Mouse (Mus musculus) spleen, postnatal 14 days (tissue): ENCODE measurements at regions not wholly inside any gene's neighbourhood (a gene's known extent, or its start where the extent isn't known, plus 50 kb on each side); places are given as distances from the start of the nearest gene placed in this dataset.
"Not testable (repeated sequence)": the region's sequence is repeated elsewhere in the genome, so short reads cannot be mapped to it uniquely, and the experiment has no call there.

ENCODE experiments used
- DNase-seq, 2 experiments: peaks; one replicate each; pipeline ENCODE4 v3.0.0; 2021 to 2022; ENCODE audit warnings: low spot score in 2 of 2

- not testable (repeated sequence) for DNase-seq
These were observed 74.2 kb upstream of the Cdh13 start for GRCm38 (mm10) chr8:118209301-118209700.

- no peak for DNase-seq
These were observed 92.7 kb upstream of the Cdh13 start for GRCm38 (mm10) chr8:118190866-118191265.

- no peak for DNase-seq
These were observed 94.3 kb upstream of the Cdh13 start for GRCm38 (mm10) chr8:118189226-118189625.

- no peak for DNase-seq
These were observed 114.5 kb upstream of the Cdh13 start for GRCm38 (mm10) chr8:118169001-118169413.

- DNase-seq, result no peak
These were observed 121.4 kb upstream of the Cdh13 start for GRCm38 (mm10) chr8:118162171-118162570.

- no peak for DNase-seq
These were observed 136.0 kb upstream of the Cdh13 start for GRCm38 (mm10) chr8:118147359-118148205.

GRCm38 (mm10) chr8:118144546-118144945 lies 139.0 kb upstream of the Cdh13 start:
- no peak for DNase-seq

GRCm38 (mm10) chr8:118142311-118142710 lies 141.2 kb upstream of the Cdh13 start:
- DNase-seq, result no peak

- DNase-seq, result no peak
These were observed 143.6 kb upstream of the Cdh13 start for GRCm38 (mm10) chr8:118139928-118140327.

- DNase-seq, result no peak
These were observed 145.7 kb upstream of the Cdh13 start for GRCm38 (mm10) chr8:118137846-118138245.

GRCm38 (mm10) chr8:118124993-118125392 lies 158.5 kb upstream of the Cdh13 start:
- DNase-seq, result no peak

GRCm38 (mm10) chr8:118114253-118114652 lies 169.3 kb upstream of the Cdh13 start:
- DNase-seq, result no peak

- no peak for DNase-seq
These were observed 179.0 kb upstream of the Cdh13 start for GRCm38 (mm10) chr8:118104464-118105050.

- DNase-seq, result no peak
These were observed 182.2 kb upstream of the Cdh13 start for GRCm38 (mm10) chr8:118101346-118101745.

GRCm38 (mm10) chr8:118062736-118063135 lies 220.8 kb upstream of the Cdh13 start:
- DNase-seq, result no peak

- DNase-seq, result no peak
These were observed 226.8 kb upstream of the Cdh13 start for GRCm38 (mm10) chr8:118056781-118057180.

GRCm38 (mm10) chr8:118055536-118055935 lies 228.0 kb upstream of the Cdh13 start:
- no peak for DNase-seq

GRCm38 (mm10) chr8:118050386-118050785 lies 233.1 kb upstream of the Cdh13 start:
- DNase-seq, result no peak

GRCm38 (mm10) chr8:118042253-118042860 lies 240.6 kb upstream of the Mphosph6 start:
- no peak for DNase-seq

GRCm38 (mm10) chr8:118041253-118041652 lies 239.5 kb upstream of the Mphosph6 start:
- DNase-seq, result no peak

GRCm38 (mm10) chr8:118037801-118038200 lies 236.1 kb upstream of the Mphosph6 start:
- no peak for DNase-seq

GRCm38 (mm10) chr8:118034051-118034450 lies 232.3 kb upstream of the Mphosph6 start:
- no peak for DNase-seq

GRCm38 (mm10) chr8:118031406-118031805 lies 229.7 kb upstream of the Mphosph6 start:
- DNase-seq, result no peak
